Mouse (Mus musculus) intestine, embryonic 15.5 days (tissue): ENCODE data around the gene Tmem72. TPM values are rescaled to one million over a fixed set of nuclear protein-coding genes. Genes with fewer than 3 reads are reported as not detected.
A peak's percentile ranks its signal among the peaks of the same experiment; 100 is the strongest.

Experiments
- ATAC-seq: fragments of 200-750 bp; cut with Nextera tagmentation; 2 replicates; pipeline ENCODE4 v1.8.0; 2017; ENCODE audit warnings: moderate TSS enrichment, moderate library complexity
- H3K27ac ChIP-seq: fragments of 300-500 bp; sonication (generic); 2 replicates; pipeline ENCODE4 v1.5.1; 2015; ENCODE audit warnings: mild to moderate bottlenecking, inconsistent platforms
- H3K27me3 ChIP-seq: fragments of 300-500 bp; sonication (generic); replicated peaks from 2 replicates; pipeline ENCODE4 v1.6.1; 2015; ENCODE audit warnings: inconsistent platforms
- H3K36me3 ChIP-seq: fragments of 300-500 bp; sonication (generic); 2 replicates; pipeline ENCODE4 v1.6.1; 2015; ENCODE audit warnings: inconsistent platforms
- H3K4me1 ChIP-seq: fragments of 300-500 bp; sonication (generic); replicated peaks from 2 replicates; pipeline ENCODE4 v1.6.1; 2015; ENCODE audit warnings: inconsistent platforms
- H3K4me2 ChIP-seq: fragments of 300-500 bp; sonication (generic); replicated peaks from 2 replicates; pipeline ENCODE4 v1.6.1; 2015; ENCODE audit warnings: mild to moderate bottlenecking, inconsistent platforms
- H3K4me3 ChIP-seq: fragments of 300-500 bp; sonication (generic); replicated peaks from 2 replicates; pipeline ENCODE4 v1.5.1; 2015; ENCODE audit warnings: inconsistent platforms
- H3K9ac ChIP-seq: fragments of 300-500 bp; sonication (generic); 2 replicates; pipeline ENCODE4 v1.6.1; 2015; ENCODE audit warnings: inconsistent platforms
- H3K9me3 ChIP-seq: fragments of 300-500 bp; sonication (generic); 2 replicates; pipeline ENCODE4 v1.6.1; 2016; ENCODE audit warnings: inconsistent platforms
- WGBS: fragments of 180-500 bp; shearing (Covaris S2); methylation state at CpG from one replicate; pipeline ENCODE4 v1.1.7; 2015; 5-methylcytosine and 5-hydroxymethylcytosine counted together
- polyA plus RNA-seq: library from polyadenylated mRNA; unstranded; fragments of >200 nt; fragmentation: Nextera tagmentation; extraction: Ambion mirVana; gene quantifications from 2 replicates; pipeline ENCODE4 v1.2.1, GENCODE M21; 2015

Tmem72 gene
- polyA plus RNA-seq, result 0.01 and 0.11 TPM in 2 replicates

GRCm38 (mm10) chr6:116716666-116717065 lies at the start of gene Tmem72:
TSS of gene Tmem72 (minus strand) at chr6:116716913.
- ATAC-seq, result peak; percentile 89

DNA sequence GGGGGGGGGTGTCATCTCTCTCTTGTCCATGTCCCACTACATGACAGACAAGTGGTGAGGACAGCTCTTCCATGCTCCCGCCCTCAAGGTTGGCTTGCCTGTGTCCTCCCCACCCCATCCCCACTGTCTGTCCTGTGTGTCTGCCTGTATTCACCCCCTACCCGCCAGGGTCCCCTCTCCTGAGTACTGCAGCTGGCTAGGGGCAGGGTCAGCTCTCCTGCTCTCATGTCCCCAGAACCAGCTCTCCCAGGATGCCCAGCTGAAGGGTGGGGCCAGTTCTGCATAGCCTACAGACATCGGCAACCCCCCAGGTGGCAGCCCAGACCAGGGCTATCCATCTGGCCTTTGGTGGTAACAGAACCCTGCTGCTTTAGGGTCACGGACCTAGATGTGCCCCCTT lies 47.8 kb upstream of the Tmem72 start:
- no peaks in the 10 kb centered on the region for H3K9me3 ChIP-seq
- WGBS, result 93% methylated on average over 4 of the region's 4 CpGs
- no peaks in the 10 kb centered on the region for H3K36me3 ChIP-seq
- no peak overlapping the region for H3K4me2 ChIP-seq
- H3K4me3 ChIP-seq, result no peak overlapping the region
- no peak overlapping the region for H3K9ac ChIP-seq
- no peak overlapping the region for H3K27ac ChIP-seq
- no peaks in the 10 kb centered on the region for H3K4me1 ChIP-seq
- ATAC-seq, result no peak
- no peaks in the 10 kb centered on the region for H3K27me3 ChIP-seq

More at GRCm38 (mm10) chr6:116716666-116717065, at the start of gene Tmem72:
- Histone ChIP-seq H3K27me3 (no peaks in the 10 kb centered on the region), H3K4me2 (no peak within 1 kb of the TSS), H3K36me3 (no peaks in the 10 kb centered on the region), H3K4me3 (no peak within 1 kb of the TSS), H3K27ac (no peak within 1 kb of the TSS), H3K9me3 (no peaks in the 10 kb centered on the region), H3K9ac (no peak within 1 kb of the TSS), H3K4me1 (peaks cover 6% of the 10 kb centered on the region; the same call in 1 of the 2 replicates)
- WGBS, result 39% methylated on average over 8 of the region's 8 CpGs

DNA sequence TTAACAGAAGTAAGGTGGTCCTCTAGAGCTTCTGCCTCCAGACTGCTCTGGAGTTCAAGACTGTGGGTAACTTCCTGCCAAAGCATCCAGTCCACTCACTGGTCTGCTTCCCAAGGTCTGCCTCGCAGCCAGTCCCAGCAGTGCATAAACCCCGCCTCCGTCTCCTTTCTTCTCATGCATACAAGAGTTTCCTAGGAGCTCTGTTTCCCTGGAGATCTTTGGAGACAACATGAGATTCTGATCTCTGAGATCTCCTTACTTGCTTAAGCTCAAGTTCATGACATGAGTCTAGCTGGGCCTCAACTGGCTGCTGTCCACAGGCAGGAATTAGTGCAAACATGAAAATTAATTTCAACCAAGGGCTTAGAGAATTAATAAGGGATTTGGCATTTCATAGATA lies 45.6 kb upstream of the Tmem72 start:
- no peaks in the 10 kb centered on the region for H3K27me3 ChIP-seq
- no peaks in the 10 kb centered on the region for H3K36me3 ChIP-seq
- 58% methylated on average over 3 of the region's 3 CpGs for WGBS

DNA sequence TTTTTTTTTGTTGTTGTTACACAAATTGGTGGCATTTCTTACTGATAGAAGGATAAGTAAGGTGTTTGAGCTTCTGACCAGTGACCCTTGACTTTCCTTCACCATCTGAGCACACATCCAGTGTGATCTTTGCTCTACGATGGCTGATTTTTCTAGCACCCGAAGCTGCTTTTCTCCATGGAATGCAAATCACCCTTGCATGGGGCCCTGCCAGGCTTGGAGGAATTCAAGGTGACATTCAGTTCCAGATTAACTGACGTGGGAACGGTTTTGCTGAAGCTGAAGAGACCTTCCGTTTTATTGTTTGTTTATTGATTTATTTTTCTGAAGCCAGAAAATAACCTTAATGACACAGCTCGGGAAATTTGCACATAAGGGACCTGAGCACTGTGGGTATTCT lies 43.5 kb upstream of the Tmem72 start:
- Histone ChIP-seq H3K27me3 (no peaks in the 10 kb centered on the region), H3K9ac (no peak overlapping the region), H3K36me3 (no peaks in the 10 kb centered on the region), H3K27ac (no peak overlapping the region), H3K4me3 (no peak overlapping the region), H3K9me3 (no peaks in the 10 kb centered on the region), H3K4me1 (no peaks in the 10 kb centered on the region), H3K4me2 (no peak overlapping the region)
- 66% methylated on average over 6 of the region's 6 CpGs for WGBS
- no peak for ATAC-seq

More for the DNA sequence above, 45.6 kb upstream of the Tmem72 start:
- no peak for ATAC-seq
- Histone ChIP-seq H3K4me2 (no peak overlapping the region), H3K4me1 (no peaks in the 10 kb centered on the region), H3K9ac (no peak overlapping the region), H3K4me3 (no peak overlapping the region), H3K9me3 (no peaks in the 10 kb centered on the region), H3K27ac (no peak overlapping the region)

- Histone ChIP-seq H3K9me3 (no peaks in the 10 kb centered on the region), H3K4me2 (no peak overlapping the region), H3K27ac (no peak overlapping the region), H3K27me3 (no peaks in the 10 kb centered on the region), H3K4me3 (no peak overlapping the region), H3K9ac (no peak overlapping the region), H3K36me3 (no peaks in the 10 kb centered on the region), H3K4me1 (no peaks in the 10 kb centered on the region)
- WGBS, result 92% methylated on average over 3 of the region's 3 CpGs
- no peak for ATAC-seq
Observed at GRCm38 (mm10) chr6:116756364-116756763, 39.7 kb upstream of the Tmem72 start.

- Histone ChIP-seq H3K9ac (no peak overlapping the region), H3K4me1 (no peaks in the 10 kb centered on the region), H3K27ac (no peak overlapping the region), H3K4me2 (no peak overlapping the region), H3K9me3 (no peaks in the 10 kb centered on the region), H3K27me3 (no peaks in the 10 kb centered on the region), H3K4me3 (no peak overlapping the region), H3K36me3 (no peaks in the 10 kb centered on the region)
- ATAC-seq, result no peak
- WGBS, result 81% methylated on average over 2 of the region's 2 CpGs
Observed at GRCm38 (mm10) chr6:116738046-116738445, 21.3 kb upstream of the Tmem72 start.

DNA sequence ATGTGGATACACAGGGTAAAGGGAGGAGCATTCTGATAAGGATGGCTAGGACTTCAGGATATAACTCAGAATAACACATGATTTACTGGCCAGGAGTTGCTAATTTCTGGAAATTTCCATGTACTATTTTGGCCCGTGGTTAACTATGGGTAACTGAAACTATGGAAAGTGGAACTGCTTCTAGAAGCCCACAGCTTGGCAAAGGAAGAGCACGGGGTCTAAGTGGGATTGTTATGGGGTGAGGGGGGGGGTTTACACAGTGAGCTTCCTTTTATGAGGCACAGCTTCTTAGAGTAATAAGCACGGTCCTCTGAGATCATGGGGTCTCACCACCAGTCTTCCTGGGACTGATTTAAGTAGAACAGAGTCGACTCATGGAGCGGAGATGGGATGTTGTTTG lies 18.6 kb upstream of the Tmem72 start:
- Histone ChIP-seq H3K27me3 (no peaks in the 10 kb centered on the region), H3K4me3 (no peak overlapping the region), H3K4me1 (no peaks in the 10 kb centered on the region), H3K27ac (no peak overlapping the region), H3K9ac (no peak overlapping the region), H3K36me3 (no peaks in the 10 kb centered on the region), H3K4me2 (no peak overlapping the region), H3K9me3 (no peaks in the 10 kb centered on the region)
- 83% methylated on average over 5 of the region's 5 CpGs for WGBS
- ATAC-seq, result no peak

GRCm38 (mm10) chr6:116733577-116733976 lies 16.9 kb upstream of the Tmem72 start:
- no peak overlapping the region for H3K27ac ChIP-seq
- H3K9me3 ChIP-seq, result no peaks in the 10 kb centered on the region
- H3K27me3 ChIP-seq, result no peaks in the 10 kb centered on the region
- no peak for ATAC-seq
- 78% methylated on average over 4 of the region's 4 CpGs for WGBS
- H3K4me1 ChIP-seq, result no peaks in the 10 kb centered on the region
- H3K4me2 ChIP-seq, result no peak overlapping the region
- H3K4me3 ChIP-seq, result no peak overlapping the region
- H3K36me3 ChIP-seq, result no peaks in the 10 kb centered on the region
- H3K9ac ChIP-seq, result no peak overlapping the region

DNA sequence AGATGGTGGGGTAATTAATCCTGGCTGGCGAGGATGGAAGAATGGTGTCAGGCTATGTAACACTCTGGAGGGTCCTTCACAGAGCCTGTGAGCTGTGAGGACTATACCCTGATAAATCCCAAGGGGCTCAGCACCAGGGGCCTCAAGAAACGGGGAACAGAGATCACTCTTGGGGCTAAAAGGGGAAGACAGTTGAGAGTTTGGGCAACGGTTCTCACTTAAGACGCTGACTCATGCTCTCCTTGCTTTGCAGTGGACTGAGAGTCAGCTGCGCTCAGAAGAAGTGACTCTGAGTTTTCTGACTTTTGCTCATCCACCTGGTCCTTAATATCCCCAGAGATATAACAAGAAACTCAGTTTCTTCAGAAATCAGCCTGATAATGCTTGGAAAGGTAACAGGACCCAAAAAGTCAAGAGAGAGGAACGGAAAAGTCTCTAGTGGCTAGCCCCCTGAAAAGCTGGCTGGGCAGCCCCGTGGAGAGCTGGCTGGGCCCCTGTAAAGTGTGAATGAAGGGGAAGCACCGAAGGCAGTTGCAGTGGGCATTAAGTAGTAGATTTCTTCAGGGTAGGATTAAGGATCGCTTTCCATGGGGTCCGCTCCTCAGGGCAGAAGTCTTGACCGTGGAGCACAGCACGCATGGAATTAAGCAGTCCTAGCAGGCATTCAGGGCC lies 7.9 kb upstream of the Tmem72 start:
- Histone ChIP-seq H3K27ac (no peak overlapping the region), H3K9ac (no peak overlapping the region), H3K9me3 (no peaks in the 10 kb centered on the region), H3K4me2 (no peak overlapping the region), H3K27me3 (no peaks in the 10 kb centered on the region), H3K4me1 (no peaks in the 10 kb centered on the region), H3K36me3 (no peaks in the 10 kb centered on the region), H3K4me3 (no peak overlapping the region)
- WGBS, result 77% methylated on average over 12 of the region's 12 CpGs
- no peak for ATAC-seq

GRCm38 (mm10) chr6:116718920-116719319 lies 2.2 kb upstream of the Tmem72 start:
- ATAC-seq, result no peak
- 68% methylated on average over 4 of the region's 4 CpGs for WGBS
- H3K4me2 ChIP-seq, result no peak overlapping the region
- no peak overlapping the region for H3K27ac ChIP-seq
- no peaks in the 10 kb centered on the region for H3K9me3 ChIP-seq
- no peaks in the 10 kb centered on the region for H3K36me3 ChIP-seq
- no peak overlapping the region for H3K9ac ChIP-seq
- peaks cover 6% of the 10 kb centered on the region; the same call in 1 of the 2 replicates for H3K4me1 ChIP-seq
- H3K27me3 ChIP-seq, result no peaks in the 10 kb centered on the region
- H3K4me3 ChIP-seq, result no peak overlapping the region

DNA sequence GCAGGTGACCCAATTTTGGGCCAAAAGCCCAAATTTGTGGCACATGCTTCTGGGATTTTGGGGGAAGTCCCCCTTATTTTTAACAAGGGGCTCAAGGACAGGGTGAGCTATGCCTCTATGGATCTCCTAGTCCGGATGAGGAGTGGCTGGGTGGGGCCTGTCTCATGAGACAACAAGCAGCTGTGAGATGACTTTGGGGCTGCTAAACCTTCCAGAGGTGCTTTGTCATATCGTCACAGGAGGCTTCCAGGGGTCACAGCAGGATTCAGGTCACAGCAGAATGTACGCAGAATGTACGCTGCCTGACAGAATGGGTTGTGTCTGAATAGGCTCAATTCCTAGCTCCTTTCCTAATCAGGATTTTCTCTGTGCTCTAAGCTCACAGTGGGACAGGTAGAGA lies 1.6 kb upstream of the Tmem72 start:
- ATAC-seq, result no peak
- no peak overlapping the region for H3K9ac ChIP-seq
- no peaks in the 10 kb centered on the region for H3K36me3 ChIP-seq
- 72% methylated on average over 4 of the region's 4 CpGs for WGBS
- H3K27me3 ChIP-seq, result no peaks in the 10 kb centered on the region
- H3K4me2 ChIP-seq, result no peak overlapping the region
- peaks cover 6% of the 10 kb centered on the region; the same call in 1 of the 2 replicates for H3K4me1 ChIP-seq
- no peaks in the 10 kb centered on the region for H3K9me3 ChIP-seq
- no peak overlapping the region for H3K27ac ChIP-seq
- H3K4me3 ChIP-seq, result no peak overlapping the region

GRCm38 (mm10) chr6:116717851-116718250 lies 1.1 kb upstream of the Tmem72 start:
- no peak overlapping the region for H3K4me3 ChIP-seq
- no peaks in the 10 kb centered on the region for H3K9me3 ChIP-seq
- ATAC-seq, result no peak
- WGBS, result 62% methylated on average over 7 of the region's 7 CpGs
- H3K4me1 ChIP-seq, result peaks cover 6% of the 10 kb centered on the region; the same call in 1 of the 2 replicates
- no peaks in the 10 kb centered on the region for H3K27me3 ChIP-seq
- no peaks in the 10 kb centered on the region for H3K36me3 ChIP-seq
- no peak overlapping the region for H3K9ac ChIP-seq
- no peak overlapping the region for H3K27ac ChIP-seq
- H3K4me2 ChIP-seq, result no peak overlapping the region

GRCm38 (mm10) chr6:116715166-116715565 lies 1.5 kb downstream of the Tmem72 start:
- Histone ChIP-seq H3K27ac (no peak overlapping the region), H3K9ac (no peak overlapping the region), H3K4me3 (no peak overlapping the region), H3K4me1 (peaks cover 6% of the 10 kb centered on the region; the same call in 1 of the 2 replicates), H3K36me3 (no peaks in the 10 kb centered on the region), H3K9me3 (no peaks in the 10 kb centered on the region), H3K4me2 (no peak overlapping the region), H3K27me3 (no peaks in the 10 kb centered on the region)
- no peak for ATAC-seq
- 77% methylated on average over 2 of the region's 2 CpGs for WGBS
